Mouse (Mus musculus) MEL (cell line): ENCODE measurements around the gene Togaram2.

ENCODE experiments used
- CTCF ChIP-seq, 3 experiments: IDR thresholded peaks in 2 of 3; conservative IDR thresholded peaks in 1 of 3; 2 replicates each; pipeline ENCODE4 v1.5.1; 2011 to 2012; ENCODE audit warnings: low read length in 3 of 3, low read depth in 2 of 3, mild to moderate bottlenecking in 2 of 3, improper control_type of control experiment in 1 of 3, inconsistent platforms in 1 of 3, mixed read lengths in 1 of 3, moderate library complexity in 1 of 3; ENCODE audit not compliant: control insufficient read depth in 1 of 3, insufficient read depth in 1 of 3, poor library complexity in 1 of 3, severe bottlenecking in 1 of 3
- E2F4 ChIP-seq: IDR thresholded peaks from 2 replicates; pipeline ENCODE4 v1.6.1; 2011; ENCODE audit warnings: low read depth, low read length, improper control_type of control experiment, borderline replicate concordance
- GATA1 ChIP-seq: IDR thresholded peaks from 2 replicates; pipeline ENCODE4 v1.6.1; 2011; ENCODE audit warnings: low read depth, low read length, improper control_type of control experiment
- JUND ChIP-seq: IDR thresholded peaks from 2 replicates; pipeline ENCODE4 v1.6.1; 2011; ENCODE audit warnings: low read depth, mild to moderate bottlenecking, improper control_type of control experiment, low read length
- MAFK ChIP-seq: IDR thresholded peaks from 2 replicates; pipeline ENCODE4 v1.6.1; 2011; ENCODE audit warnings: low read depth, mild to moderate bottlenecking, low read length, improper control_type of control experiment, borderline replicate concordance
- MXI1 ChIP-seq: IDR thresholded peaks from 2 replicates; pipeline ENCODE4 v1.6.1; 2011; ENCODE audit warnings: mild to moderate bottlenecking, low read depth, low read length, improper control_type of control experiment
- POLR2A ChIP-seq, 2 experiments: IDR thresholded peaks; 2 replicates each; pipeline ENCODE4 v1.6.1; 2011 to 2012; ENCODE audit warnings: low read length in 2 of 2, mild to moderate bottlenecking in 2 of 2, control low read depth in 1 of 2, improper control_type of control experiment in 1 of 2, low read depth in 1 of 2, moderate library complexity in 1 of 2; ENCODE audit not compliant: control insufficient read depth in 1 of 2, insufficient read depth in 1 of 2, poor library complexity in 1 of 2
- POLR2AphosphoS5 ChIP-seq: IDR thresholded peaks from 2 replicates; pipeline ENCODE4 v1.6.1; 2012; ENCODE audit warnings: low read depth, borderline replicate concordance, mild to moderate bottlenecking, inconsistent platforms, low read length, moderate library complexity, mixed read lengths
- UBTF ChIP-seq: IDR thresholded peaks from 2 replicates; pipeline ENCODE4 v1.6.1; 2012; ENCODE audit warnings: low read depth, mild to moderate bottlenecking, inconsistent platforms, low read length, improper control_type of control experiment, moderate library complexity, borderline replicate concordance; ENCODE audit not compliant: insufficient read depth
- USF2 ChIP-seq, 2 experiments: IDR thresholded peaks; 2 replicates each; pipeline ENCODE4 v1.6.1; 2011 to 2012; ENCODE audit warnings: improper control_type of control experiment in 2 of 2, low read length in 2 of 2, borderline replicate concordance in 1 of 2, inconsistent platforms in 1 of 2, low read depth in 1 of 2, mild to moderate bottlenecking in 1 of 2; ENCODE audit not compliant: insufficient read depth in 1 of 2

DNA sequence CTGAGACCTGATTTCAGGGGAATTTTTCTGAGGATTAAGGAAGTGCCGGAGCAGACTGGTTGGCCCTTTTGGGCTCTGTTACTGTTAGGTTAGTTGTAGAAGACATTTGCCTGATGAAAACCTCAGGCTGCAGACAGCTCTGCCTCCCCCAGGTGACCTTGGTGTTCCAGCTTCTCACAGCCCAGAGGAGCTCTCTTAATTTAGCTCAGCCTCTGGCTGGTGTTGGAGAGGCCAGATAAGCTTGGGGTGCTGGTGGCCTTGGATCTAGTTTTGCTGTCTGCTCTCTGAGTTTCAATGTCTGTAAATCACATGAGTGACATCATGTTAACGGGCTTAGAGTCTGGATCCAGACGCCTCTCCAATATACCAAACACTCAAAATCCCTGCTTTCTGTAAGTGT, 48.0 kb downstream of the Togaram2 start:
- no peak for TF ChIP-seq CTCF (IDR thresholded peaks at IDR 0.05 in 2 of 3, conservative IDR thresholded peaks at IDR 0.05 in 1 of 3; ENCODE audit: control insufficient read depth in 1 of 3, insufficient read depth in 1 of 3, low read depth in 2 of 3, low read length in 3 of 3, poor library complexity in 1 of 3, severe bottlenecking in 1 of 3)
- TF ChIP-seq GATA1: no peak
- no peak for TF ChIP-seq JUND
- TF ChIP-seq POLR2A (IDR thresholded peaks at IDR 0.05; ENCODE audit: control insufficient read depth in 1 of 2, insufficient read depth in 1 of 2, low read depth in 1 of 2, low read length in 2 of 2, poor library complexity in 1 of 2): no peak
- no peak for TF ChIP-seq MAFK
- TF ChIP-seq POLR2AphosphoS5: no peak
- no peak for TF ChIP-seq UBTF
- TF ChIP-seq E2F4: no peak
- no peak for TF ChIP-seq MXI1
- no peak for TF ChIP-seq USF2 (IDR thresholded peaks at IDR 0.05; ENCODE audit: borderline replicate concordance in 1 of 2, insufficient read depth in 1 of 2, low read depth in 1 of 2, low read length in 2 of 2)
